Mouse (Mus musculus) olfactory bulb, adult 2 months (tissue): ENCODE data around the gene Brsk1.

Source experiments
- CTCF ChIP-seq: fragments of 200-500 bp; IDR thresholded peaks from 2 replicates; pipeline ENCODE4 v1.5.1; 2012; ENCODE audit warnings: low read depth, mild to moderate bottlenecking, low read length, moderate library complexity; ENCODE audit not compliant: insufficient read depth
- POLR2A ChIP-seq: fragments of 200-500 bp; IDR thresholded peaks from 2 replicates; pipeline ENCODE4 v1.6.1; 2012; ENCODE audit warnings: mild to moderate bottlenecking, low read depth, low read length, moderate library complexity; ENCODE audit not compliant: insufficient read depth

DNA sequence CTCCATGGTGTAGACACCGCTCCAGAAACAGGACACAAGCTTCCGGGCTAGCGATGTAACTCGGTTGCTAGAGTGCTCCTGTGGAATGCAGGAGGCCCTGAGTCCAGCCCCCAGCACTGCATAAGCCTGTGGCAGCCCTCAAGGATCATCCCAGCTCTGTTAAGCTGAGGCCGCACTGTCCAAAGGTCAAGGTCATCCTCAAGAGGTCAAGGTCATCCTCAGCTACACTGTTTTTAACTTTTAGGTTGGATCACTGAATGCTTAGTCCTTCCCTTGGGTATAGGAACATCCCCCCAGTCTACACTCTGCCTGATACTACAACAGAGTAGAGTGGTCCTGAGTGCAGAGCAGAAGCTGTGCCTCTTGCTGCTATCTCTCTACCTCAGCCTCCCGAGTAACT is 2.6 kb downstream of the Brsk1 start:
- TF ChIP-seq CTCF (no peak), POLR2A (no peak)
